Mouse (Mus musculus) large intestine, adult 2 months (tissue): ENCODE measurements around the gene Paqr4. TPM values are rescaled to one million over a fixed set of nuclear protein-coding genes. Genes with fewer than 3 reads are reported as not detected.
A peak's percentile ranks its signal among the peaks of the same experiment; 100 is the strongest.

Source experiments
- DNase-seq: peaks from one replicate; pipeline ENCODE4 v3.0.0-alpha.2; 2012; ENCODE audit warnings: low read depth, low spot score
- WGBS: fragments of 180-500 bp; shearing (Covaris S2); methylation state at CpG from one replicate; pipeline ENCODE4 v1.1.7; 2018; 5-methylcytosine and 5-hydroxymethylcytosine counted together
- polyA plus RNA-seq: library from polyadenylated mRNA; depleted of rRNA; stranded (reverse); fragments of >200 nt; gene quantifications from 2 replicates; pipeline ENCODE4 v1.2.3, GENCODE M21; 2012

Paqr4 gene
- polyA plus RNA-seq, 1 experiment: 155 TPM

DNA sequence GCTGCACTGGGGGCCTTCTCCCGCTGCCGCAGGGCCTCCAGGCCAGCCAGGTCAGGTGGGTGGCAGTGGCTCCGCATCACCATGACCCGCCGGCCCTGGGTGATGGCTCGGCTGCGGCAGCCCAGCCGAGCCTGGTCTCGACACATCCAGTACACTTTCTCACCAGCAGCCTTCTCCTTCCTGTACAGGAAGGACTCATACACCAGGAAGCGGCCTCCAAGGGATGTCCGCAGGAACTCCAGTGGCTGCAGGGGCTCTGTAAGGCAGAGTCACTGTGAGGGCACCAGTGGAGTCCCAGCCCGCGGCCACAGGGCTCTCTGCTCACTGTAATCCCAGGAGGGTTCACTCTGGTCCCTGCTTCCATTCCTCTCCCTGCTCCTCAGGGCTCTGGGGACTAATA lies 15.0 kb upstream of the Paqr4 start:
- no peak for DNase-seq
- 90% methylated on average over 13 of the region's 13 CpGs for whole genome bisulfite sequencing

- no peak for DNase-seq
- 78% methylated on average over 11 of the region's 11 CpGs for WGBS
Measured at GRCm38 (mm10) chr17:23749400-23750191, 8.9 kb upstream of the Paqr4 start.

DNA sequence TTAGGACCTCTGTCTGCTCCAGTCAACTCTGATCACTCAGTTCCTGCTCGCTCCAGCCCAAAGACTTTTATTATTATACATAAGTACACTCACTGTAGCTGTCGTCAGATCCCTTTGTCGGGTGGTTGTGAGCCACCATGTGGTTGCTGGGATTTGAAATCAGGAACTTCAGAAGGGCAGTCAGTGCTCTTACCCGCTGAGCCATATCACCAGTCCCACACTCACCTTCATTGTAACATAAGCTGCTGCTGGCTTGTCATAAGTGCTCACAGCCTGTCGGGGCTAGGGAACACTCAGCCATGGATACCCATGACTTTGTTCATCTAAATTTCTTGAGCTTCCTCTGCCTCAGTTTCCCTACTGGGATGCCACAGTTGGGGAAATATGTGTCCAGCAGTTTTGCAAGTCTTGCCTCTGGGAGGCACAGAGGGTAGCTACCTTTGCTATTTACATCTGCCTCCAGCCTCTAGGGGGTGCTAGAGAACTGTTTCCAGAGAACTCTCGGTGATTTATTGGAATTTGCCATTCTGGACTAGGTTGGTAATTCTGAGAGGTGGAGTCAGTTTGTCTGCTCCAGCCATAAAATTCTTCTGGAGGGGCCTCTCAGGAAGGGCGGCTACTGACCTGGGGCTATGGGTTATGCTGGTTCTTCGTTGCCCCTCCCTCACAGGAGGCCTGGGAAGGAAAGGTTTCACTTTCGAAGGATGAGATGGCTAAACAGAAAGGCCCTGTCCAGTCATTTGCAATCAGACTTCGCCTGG lies 8.1 kb upstream of the Paqr4 start:
- WGBS: 8% methylated on average over 10 of the region's 10 CpGs
- DNase-seq: peak; percentile 96

DNA sequence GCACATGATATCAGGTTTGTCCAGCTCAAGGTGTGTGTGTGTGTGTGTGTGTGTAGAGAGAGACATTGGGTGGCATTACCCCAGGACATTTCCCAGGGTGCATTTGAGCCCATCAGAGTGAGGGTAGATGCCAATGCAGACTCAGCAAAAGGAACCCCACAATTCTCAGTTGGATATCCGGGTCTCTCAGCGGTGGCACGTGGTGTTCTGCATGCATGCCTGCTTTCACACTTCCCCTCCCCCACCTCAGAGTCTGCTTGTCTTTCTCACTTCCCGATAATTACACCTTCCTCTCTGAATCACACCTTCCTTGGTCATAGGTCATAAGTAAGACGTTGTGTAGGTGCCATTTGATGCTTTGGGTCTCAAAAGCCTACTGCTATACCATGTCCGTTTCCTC lies 7.4 kb upstream of the Paqr4 start:
- DNase-seq: no peak
- 16% methylated on average over 6 of the region's 6 CpGs for WGBS

- DNase-seq: no peak
- WGBS: 79% methylated on average over 3 of the region's 3 CpGs
Measured at GRCm38 (mm10) chr17:23747471-23747870, 6.8 kb upstream of the Paqr4 start.

DNA sequence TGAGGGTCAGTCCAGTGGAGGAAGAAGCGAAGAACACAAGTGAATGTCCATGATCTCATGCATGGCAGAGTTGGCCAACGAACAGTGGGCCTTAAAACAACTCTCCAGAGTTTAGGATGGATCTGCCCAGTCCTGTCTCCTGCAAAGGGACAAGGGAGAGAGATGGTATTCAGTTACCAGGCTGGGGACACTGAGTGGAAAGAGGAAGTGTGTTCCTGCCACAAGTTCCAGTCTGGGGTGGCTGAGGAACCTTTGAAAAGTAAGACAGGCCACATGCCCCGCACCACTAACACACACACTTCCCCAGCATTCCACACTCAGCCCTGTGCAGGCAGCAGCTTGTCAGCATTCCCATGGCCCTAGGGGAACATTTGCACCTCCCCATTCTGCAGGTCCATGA lies 6.1 kb upstream of the Paqr4 start:
- 96% methylated on average over 3 of the region's 3 CpGs for WGBS
- no peak for DNase-seq

DNA sequence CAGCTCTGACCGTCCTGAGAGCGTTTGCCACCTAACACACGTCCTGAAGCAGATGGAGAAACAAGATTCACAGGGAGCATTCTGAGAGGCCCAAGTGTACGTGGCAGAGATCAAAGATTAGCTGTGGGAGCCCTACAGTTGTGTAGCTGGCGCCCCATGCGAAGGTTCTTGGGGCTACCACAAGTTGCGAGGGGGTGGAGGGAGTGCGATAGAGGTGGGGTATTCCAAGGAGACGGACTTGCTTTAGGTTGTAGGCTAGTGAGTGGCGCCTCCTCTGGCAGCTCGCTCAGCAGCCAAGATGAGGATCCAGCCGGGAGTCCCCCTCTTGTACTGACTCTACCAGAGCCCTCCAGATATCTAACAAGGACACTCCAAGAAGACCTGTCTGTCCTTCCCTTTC lies 5.6 kb upstream of the Paqr4 start:
- DNase-seq: no peak
- 63% methylated on average over 12 of the region's 12 CpGs for WGBS

DNA sequence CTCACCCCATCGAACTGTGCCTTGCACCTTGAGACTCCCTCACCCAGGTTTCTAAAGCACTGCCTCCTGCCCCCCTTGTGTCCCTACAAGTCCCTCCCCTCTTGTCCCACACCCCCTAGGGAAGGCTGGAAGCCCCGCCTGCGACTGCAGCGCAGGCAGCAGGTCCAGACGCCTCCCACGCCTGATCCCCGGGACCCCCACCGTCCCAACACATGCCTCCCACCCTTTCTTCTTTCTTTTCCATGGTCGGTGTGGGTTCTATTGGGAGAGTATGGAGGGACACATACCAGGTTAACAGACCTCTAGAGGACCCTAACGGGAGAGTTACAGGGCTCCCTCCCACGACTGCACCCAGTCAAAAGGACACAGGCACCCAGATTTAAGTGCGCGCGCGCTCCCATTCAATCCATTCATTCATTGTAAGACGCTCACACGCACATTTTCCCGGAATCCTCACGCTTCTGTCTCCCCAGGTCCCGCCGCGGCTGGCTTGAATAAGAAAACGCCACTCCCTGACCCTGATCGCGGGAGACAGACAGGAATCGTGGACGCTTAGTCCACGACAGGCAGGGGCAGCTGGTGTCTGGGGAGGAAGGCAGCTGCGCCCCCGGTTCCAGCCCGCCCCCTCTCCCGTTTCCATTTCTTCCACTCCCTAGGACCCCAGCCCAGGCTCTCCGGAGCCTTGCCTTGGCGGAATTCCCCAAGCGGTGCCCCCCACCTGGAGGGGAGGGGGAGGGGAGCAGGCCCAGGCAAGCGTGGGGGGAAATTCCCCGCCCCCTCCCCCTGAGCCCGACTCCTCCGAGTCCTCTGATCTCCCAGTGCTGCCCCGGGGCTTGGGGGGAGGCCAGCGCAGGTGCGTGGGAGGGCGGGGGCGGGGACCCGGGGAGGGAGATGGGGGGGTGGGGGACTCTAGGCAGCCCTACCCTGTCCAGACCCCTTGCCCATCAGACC lies 4.9 kb upstream of the Paqr4 start, which contains the start of gene Kremen2:
Gene Kremen2 (minus strand): TSS at position 533 of the 951 bp plus-strand sequence.
- no peak for DNase-seq
- WGBS: 8% methylated on average over 45 of the region's 45 CpGs

DNA sequence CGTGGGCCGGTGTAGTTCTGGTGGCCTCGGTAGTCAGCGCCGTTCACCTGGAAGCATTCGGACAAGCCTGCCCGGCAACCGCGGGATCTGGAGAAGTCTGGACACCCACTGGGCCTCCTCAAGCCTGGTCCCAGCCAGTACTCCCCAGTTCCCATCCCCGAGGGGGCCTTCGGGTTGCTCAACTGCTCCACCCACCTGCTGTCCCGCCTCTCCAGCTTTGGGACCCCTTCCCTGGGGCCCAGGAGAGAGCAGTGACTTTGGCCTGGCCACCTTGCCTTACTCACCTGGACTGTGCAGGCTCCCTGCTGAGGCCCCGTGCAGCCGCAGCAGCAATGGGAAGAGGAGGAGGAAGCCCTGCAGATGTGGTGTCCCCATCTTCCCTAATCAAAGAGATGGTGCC lies 4.0 kb upstream of the Paqr4 start:
- WGBS: 54% methylated on average over 14 of the region's 14 CpGs
- DNase-seq: no peak

- WGBS: 78% methylated on average over 8 of the region's 8 CpGs
- no peak for DNase-seq
Measured at GRCm38 (mm10) chr17:23744076-23744475, 3.4 kb upstream of the Paqr4 start.

GRCm38 (mm10) chr17:23742941-23743340 lies 2.3 kb upstream of the Paqr4 start:
- WGBS: 65% methylated on average over 12 of the region's 12 CpGs
- no peak for DNase-seq

GRCm38 (mm10) chr17:23742210-23742793 lies 1.6 kb upstream of the Paqr4 start:
- 8% methylated on average over 44 of the region's 44 CpGs for WGBS
- no peak for DNase-seq

GRCm38 (mm10) chr17:23741359-23742209 lies 917 bp upstream of the Paqr4 start:
- 57% methylated on average over 38 of the region's 38 CpGs for WGBS
- no peak for DNase-seq

- WGBS: under 1% methylated on average over 46 of the region's 46 CpGs
- no peak for DNase-seq
Measured at GRCm38 (mm10) chr17:23740136-23740584, 507 bp downstream of the Paqr4 start.

DNA sequence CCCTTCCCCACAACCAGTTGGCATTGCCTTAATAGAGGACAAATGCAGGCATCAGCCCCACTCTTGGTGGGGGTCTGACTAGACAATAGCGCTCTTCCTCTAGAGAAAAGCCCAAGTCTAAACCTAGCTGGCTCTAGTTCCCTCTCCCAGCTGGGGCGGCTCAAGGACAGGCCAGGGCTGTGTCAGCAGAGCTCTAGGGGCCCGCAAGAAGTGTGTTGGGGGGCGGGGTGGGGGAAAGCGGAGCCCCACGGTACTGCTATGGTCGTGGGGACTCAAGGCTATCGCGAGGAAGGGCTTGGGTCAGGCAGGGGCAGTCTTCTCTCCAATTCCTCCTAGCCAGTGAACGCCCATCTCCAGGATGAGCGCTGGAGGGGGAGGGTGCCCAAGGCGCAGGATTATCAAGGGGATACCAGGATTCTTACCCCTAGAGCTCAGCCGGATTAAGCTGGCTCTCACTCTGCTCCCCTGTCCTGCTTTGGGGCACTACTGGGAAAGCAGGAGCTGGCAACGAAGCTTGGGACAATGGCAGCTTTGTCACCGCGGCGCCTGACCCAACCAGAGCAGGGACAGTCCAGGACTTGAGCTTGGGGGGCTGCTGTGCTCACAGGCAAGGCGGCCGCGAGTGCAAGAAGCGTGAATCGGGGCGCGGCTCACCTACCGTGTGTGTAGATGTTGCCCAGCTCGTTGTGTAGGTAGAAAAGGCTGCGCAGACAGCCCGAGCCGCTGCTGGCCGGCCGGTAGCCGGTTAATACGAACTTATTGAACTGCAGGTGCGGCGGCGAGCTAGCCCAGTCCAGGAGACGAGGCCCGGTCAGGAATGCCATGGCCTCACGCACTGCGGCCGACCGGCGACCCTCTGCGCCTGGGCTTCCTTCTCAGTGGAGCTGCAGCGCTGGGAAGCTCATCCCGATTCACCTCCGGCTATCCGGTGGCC lies 1.2 kb downstream of the Paqr4 start:
- DNase-seq: no peak
- WGBS: 2% methylated on average over 48 of the region's 48 CpGs

DNA sequence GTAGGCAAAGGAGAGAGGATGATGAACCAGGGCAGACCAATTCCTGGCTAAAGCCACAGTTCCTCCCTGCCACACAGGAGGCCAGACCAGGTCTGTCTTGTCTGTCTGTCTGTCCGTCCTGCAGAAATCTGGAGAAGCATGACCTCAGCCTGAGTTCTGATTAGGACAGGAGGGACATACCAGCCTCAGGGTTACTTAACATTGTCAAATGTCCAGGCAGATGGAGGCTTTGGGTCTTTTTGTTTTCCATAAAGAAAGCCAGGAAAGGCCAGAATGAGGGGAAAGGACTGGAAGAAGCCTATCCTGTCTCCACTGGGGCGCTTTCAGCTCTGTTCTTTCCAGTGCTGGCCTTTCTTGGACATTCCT lies 1.8 kb downstream of the Paqr4 start:
- no peak for DNase-seq
- WGBS: 50% methylated on average over 2 of the region's 2 CpGs
